Mouse (Mus musculus): ENCODE data around the gene Lgi1.

DNA sequence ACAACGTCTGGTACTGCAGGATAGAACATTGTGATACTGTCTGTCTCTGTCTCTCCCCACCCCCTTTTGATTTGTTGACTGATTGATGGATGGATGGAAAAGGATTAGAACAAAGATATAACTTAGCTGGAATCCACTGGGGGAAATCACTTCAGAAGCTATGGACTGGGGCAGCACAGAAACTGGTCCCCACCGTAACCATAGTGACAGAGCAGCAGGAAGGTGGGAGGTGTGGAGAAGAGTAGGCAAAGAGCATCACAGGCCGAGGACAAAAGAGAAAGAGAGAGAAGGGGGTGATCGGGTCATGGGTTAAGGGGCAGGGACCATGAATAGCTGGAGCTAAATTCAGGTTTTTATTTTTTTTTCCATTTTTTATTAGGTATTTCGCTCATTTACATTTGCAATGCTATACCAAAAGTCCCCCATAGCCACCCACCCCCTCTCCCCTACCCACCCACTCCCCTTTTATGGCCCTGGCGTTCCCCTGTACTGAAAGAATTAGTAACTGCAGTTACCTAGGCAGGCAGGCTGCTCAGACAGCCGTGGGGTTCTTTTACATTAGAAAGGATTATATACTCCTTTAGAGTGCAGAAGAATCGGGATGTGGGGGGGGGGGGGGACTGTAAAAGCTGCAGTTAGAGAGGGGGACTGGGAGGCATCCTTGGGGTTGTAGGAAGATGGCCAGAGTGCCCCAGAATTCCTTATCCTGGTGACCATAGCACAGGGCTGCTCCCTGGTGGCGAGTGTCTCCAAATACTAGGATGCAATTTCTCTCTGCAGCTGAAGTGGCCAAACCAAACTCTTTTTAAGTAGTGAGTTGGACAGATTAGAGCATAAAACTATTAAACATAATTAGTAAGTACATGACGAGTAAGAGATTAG, 60.1 kb downstream of the Lgi1 start:
- peak; percentile 77 for TF ChIP-seq CTCF (IDR thresholded peaks at IDR 0.05; ENCODE audit: borderline replicate concordance, insufficient read depth, low read depth, low read length)
- TF ChIP-seq POLR2A (IDR thresholded peaks at IDR 0.05; ENCODE audit: borderline replicate concordance, insufficient read depth, low read length): no peak
